Mouse (Mus musculus) midbrain, embryonic 13.5 days (tissue): ENCODE data around the gene Slc25a29. TPM values are rescaled to one million over a fixed set of nuclear protein-coding genes. Genes with fewer than 3 reads are reported as not detected.
A peak's percentile ranks its signal among the peaks of the same experiment; 100 is the strongest.

Source experiments
- ATAC-seq: fragments of 200-750 bp; cut with Nextera tagmentation; 2 replicates; pipeline ENCODE4 v1.8.0; 2017; ENCODE audit warnings: mild to moderate bottlenecking, moderate TSS enrichment, moderate library complexity
- H3K27ac ChIP-seq: fragments of 300-500 bp; sonication (generic); 2 replicates; pipeline ENCODE4 v1.5.1; 2015; ENCODE audit warnings: inconsistent platforms, mild to moderate bottlenecking, moderate library complexity
- H3K27me3 ChIP-seq: fragments of 300-500 bp; sonication (generic); 2 replicates; pipeline ENCODE4 v1.6.1; 2015; ENCODE audit warnings: mild to moderate bottlenecking, inconsistent platforms
- H3K36me3 ChIP-seq: fragments of 300-500 bp; sonication (generic); 2 replicates; pipeline ENCODE4 v1.6.1; 2015; ENCODE audit warnings: mild to moderate bottlenecking, inconsistent platforms
- H3K4me1 ChIP-seq: fragments of 300-500 bp; sonication (generic); replicated peaks from 2 replicates; pipeline ENCODE4 v1.6.1; 2015; ENCODE audit warnings: inconsistent platforms
- H3K4me2 ChIP-seq: fragments of 300-500 bp; sonication (generic); replicated peaks from 2 replicates; pipeline ENCODE4 v1.6.1; 2015; ENCODE audit warnings: moderate library complexity, mild to moderate bottlenecking, inconsistent platforms
- H3K4me3 ChIP-seq: fragments of 300-500 bp; sonication (generic); replicated peaks from 2 replicates; pipeline ENCODE4 v1.5.1; 2015; ENCODE audit warnings: mild to moderate bottlenecking, inconsistent platforms
- H3K9ac ChIP-seq: fragments of 300-500 bp; sonication (generic); replicated peaks from 2 replicates; pipeline ENCODE4 v1.6.1; 2015; ENCODE audit warnings: mild to moderate bottlenecking, inconsistent platforms
- H3K9me3 ChIP-seq: fragments of 300-500 bp; sonication (generic); 2 replicates; pipeline ENCODE4 v1.6.1; 2016; ENCODE audit warnings: mild to moderate bottlenecking, inconsistent platforms
- WGBS: fragments of 180-500 bp; shearing (Covaris S2); methylation state at CpG from one replicate; pipeline ENCODE4 v1.1.7; 2015; 5-methylcytosine and 5-hydroxymethylcytosine counted together
- polyA plus RNA-seq: library from polyadenylated mRNA; unstranded; fragments of >200 nt; fragmentation: Nextera tagmentation; extraction: Ambion mirVana; gene quantifications from 2 replicates; pipeline ENCODE4 v1.2.1, GENCODE M21; 2015

Slc25a29 gene
- polyA plus RNA-seq: 17.9 and 18.8 TPM in 2 replicates

GRCm38 (mm10) chr12:108835840-108836409 is at the start of gene Slc25a29, which contains the start of gene Slc25a47:
TSS of gene Slc25a29 (minus strand) at chr12:108835883.
TSS of gene Slc25a47 (plus strand) at chr12:108836046.
- no peaks in the 10 kb centered on the region; the same call in 1 of the 2 replicates for H3K27me3 ChIP-seq
- peak within 1 kb of the TSS; percentile 94 for H3K4me2 ChIP-seq
- peak within 1 kb of the TSS; percentile 65 for H3K4me3 ChIP-seq
- no peaks in the 10 kb centered on the region for H3K9me3 ChIP-seq
- H3K9ac ChIP-seq: peak within 1 kb of the TSS; percentile 79
- under 1% methylated on average over 52 of the region's 53 CpGs for whole genome bisulfite sequencing
- peaks cover 4% of the 10 kb centered on the region for H3K36me3 ChIP-seq
- peaks cover 54% of the 10 kb centered on the region for H3K4me1 ChIP-seq
- H3K27ac ChIP-seq: peak within 1 kb of the TSS; percentile 74
- peak; percentile 99 for ATAC-seq

DNA sequence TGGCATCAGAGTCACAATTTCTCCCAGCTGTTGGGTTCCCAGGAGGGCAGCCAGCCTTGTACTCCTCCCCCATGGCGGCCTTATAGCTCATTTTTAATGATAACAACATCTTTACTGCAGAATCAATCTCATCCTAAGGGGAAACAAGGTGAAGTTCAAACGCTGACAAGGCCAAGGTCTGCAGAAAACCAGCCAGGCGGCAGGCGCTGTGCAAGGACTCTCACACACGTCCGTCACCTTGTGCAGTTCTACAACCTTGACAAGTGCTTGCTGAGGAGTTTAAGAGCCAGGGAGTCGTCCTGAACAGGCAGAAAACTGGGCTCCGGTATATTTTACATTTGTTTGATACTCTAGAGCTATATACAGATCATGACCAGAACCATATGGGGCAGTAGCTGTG is 47.1 kb upstream of the Slc25a29 start:
- Histone ChIP-seq H3K9me3 (no peaks in the 10 kb centered on the region), H3K4me3 (no peak overlapping the region), H3K4me1 (no peaks in the 10 kb centered on the region), H3K27me3 (no peaks in the 10 kb centered on the region), H3K27ac (no peak overlapping the region), H3K36me3 (peaks cover 95% of the 10 kb centered on the region), H3K4me2 (no peak overlapping the region), H3K9ac (no peak overlapping the region)
- no peak for ATAC-seq
- whole genome bisulfite sequencing: 92% methylated on average over 8 of the region's 8 CpGs

DNA sequence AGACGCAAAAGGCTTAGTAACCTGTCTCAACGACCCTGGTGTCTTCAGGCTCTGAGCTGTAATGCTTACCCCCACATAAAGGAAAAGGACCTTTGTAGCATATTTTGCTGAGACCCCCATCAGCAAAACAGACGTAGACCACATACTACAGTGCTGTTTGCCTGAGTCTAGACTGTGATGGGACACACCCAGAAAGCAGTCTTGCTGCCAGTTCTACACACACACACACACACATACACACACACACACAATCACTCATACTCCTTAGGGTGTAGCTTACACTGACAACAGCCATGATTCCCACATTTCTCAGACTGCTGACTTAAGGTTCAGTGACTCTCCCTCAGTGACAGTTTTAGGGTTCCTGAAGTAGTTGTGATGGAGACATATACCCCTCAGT is 45.5 kb upstream of the Slc25a29 start:
- H3K27me3 ChIP-seq: no peaks in the 10 kb centered on the region
- WGBS: 88% methylated on average over 3 of the region's 3 CpGs
- H3K9me3 ChIP-seq: no peaks in the 10 kb centered on the region
- H3K36me3 ChIP-seq: peaks cover 92% of the 10 kb centered on the region
- H3K9ac ChIP-seq: no peak overlapping the region
- no peak overlapping the region for H3K4me2 ChIP-seq
- no peak overlapping the region for H3K27ac ChIP-seq
- no peaks in the 10 kb centered on the region for H3K4me1 ChIP-seq
- H3K4me3 ChIP-seq: no peak overlapping the region
- ATAC-seq: no peak

GRCm38 (mm10) chr12:108880606-108881005 is 44.9 kb upstream of the Slc25a29 start:
- no peak overlapping the region for H3K4me2 ChIP-seq
- no peaks in the 10 kb centered on the region for H3K9me3 ChIP-seq
- no peaks in the 10 kb centered on the region for H3K4me1 ChIP-seq
- no peak overlapping the region for H3K9ac ChIP-seq
- no peak overlapping the region for H3K4me3 ChIP-seq
- 98% methylated on average over 5 of the region's 5 CpGs for WGBS
- ATAC-seq: no peak
- H3K27me3 ChIP-seq: no peaks in the 10 kb centered on the region
- H3K27ac ChIP-seq: no peak overlapping the region
- peaks cover 92% of the 10 kb centered on the region for H3K36me3 ChIP-seq

DNA sequence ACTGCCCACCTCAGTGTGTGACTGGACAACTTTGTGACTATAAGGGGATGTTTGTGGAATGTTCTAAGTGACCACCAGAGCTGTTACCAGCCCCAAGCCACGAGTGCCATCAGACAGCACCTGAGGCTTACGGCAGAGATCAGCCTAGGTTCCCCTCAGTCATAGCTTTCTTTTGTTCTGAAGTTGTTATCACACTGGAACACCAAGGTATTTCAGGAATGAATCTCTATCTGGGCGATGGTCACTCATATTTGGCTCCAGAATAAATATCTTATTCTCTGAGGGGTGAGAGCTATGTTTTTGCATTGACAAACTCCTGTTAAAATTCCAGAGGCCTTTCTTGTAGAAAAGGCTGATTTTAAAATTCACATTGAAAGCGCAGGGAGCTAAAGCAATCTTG is 43.5 kb upstream of the Slc25a29 start:
- ATAC-seq: no peak
- Histone ChIP-seq H3K9me3 (no peaks in the 10 kb centered on the region), H3K36me3 (peaks cover 93% of the 10 kb centered on the region), H3K27me3 (no peaks in the 10 kb centered on the region), H3K4me3 (no peak overlapping the region), H3K4me1 (no peaks in the 10 kb centered on the region), H3K4me2 (no peak overlapping the region), H3K27ac (no peak overlapping the region), H3K9ac (no peak overlapping the region)
- WGBS: 96% methylated on average over 4 of the region's 4 CpGs

- WGBS: 87% methylated on average over 5 of the region's 5 CpGs
- H3K4me2 ChIP-seq: no peak overlapping the region
- no peaks in the 10 kb centered on the region for H3K27me3 ChIP-seq
- no peaks in the 10 kb centered on the region for H3K9me3 ChIP-seq
- no peak for ATAC-seq
- no peak overlapping the region for H3K9ac ChIP-seq
- H3K4me1 ChIP-seq: no peaks in the 10 kb centered on the region
- H3K36me3 ChIP-seq: peaks cover 90% of the 10 kb centered on the region
- H3K4me3 ChIP-seq: no peak overlapping the region
- H3K27ac ChIP-seq: no peak overlapping the region
Observed at GRCm38 (mm10) chr12:108873122-108873521, 37.4 kb upstream of the Slc25a29 start.

- H3K36me3 ChIP-seq: peaks cover 94% of the 10 kb centered on the region
- no peaks in the 10 kb centered on the region for H3K9me3 ChIP-seq
- H3K27ac ChIP-seq: no peak overlapping the region
- no peak overlapping the region for H3K4me3 ChIP-seq
- ATAC-seq: no peak
- WGBS: 77% methylated on average over 2 of the region's 2 CpGs
- H3K4me2 ChIP-seq: no peak overlapping the region
- no peaks in the 10 kb centered on the region for H3K4me1 ChIP-seq
- no peaks in the 10 kb centered on the region for H3K27me3 ChIP-seq
- H3K9ac ChIP-seq: no peak overlapping the region
Observed at GRCm38 (mm10) chr12:108869575-108869974, 33.9 kb upstream of the Slc25a29 start.

DNA sequence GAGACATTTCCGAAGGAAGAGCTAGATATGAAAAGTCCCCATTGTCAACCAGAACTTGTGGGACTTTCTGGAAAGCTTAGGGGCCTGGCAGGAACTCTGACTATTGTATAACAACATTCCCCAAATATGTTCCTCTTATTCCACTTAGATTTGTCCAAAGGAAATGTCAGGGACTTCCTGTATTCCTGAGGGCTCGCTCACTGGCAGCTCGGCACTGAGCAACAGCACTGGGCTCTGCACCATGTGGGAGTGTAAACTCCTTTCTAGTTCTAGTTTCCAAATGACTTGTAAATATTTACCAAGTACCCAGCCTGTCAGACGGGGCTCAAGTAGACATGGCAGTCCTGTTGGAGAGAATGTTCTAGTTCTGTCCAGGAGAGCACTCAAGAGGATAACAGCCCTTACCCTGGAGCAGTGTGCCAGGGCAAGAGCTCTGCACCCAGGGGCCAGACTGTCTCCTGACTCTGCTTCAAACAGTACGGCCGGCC is 29.4 kb upstream of the Slc25a29 start:
- Histone ChIP-seq H3K4me3 (no peak overlapping the region), H3K27me3 (no peaks in the 10 kb centered on the region), H3K9me3 (no peaks in the 10 kb centered on the region), H3K4me2 (no peak overlapping the region), H3K36me3 (peaks cover 100% of the 10 kb centered on the region), H3K27ac (no peak overlapping the region), H3K9ac (no peak overlapping the region), H3K4me1 (no peaks in the 10 kb centered on the region)
- ATAC-seq: no peak
- WGBS: 91% methylated on average over 6 of the region's 6 CpGs

GRCm38 (mm10) chr12:108858486-108858885 is 22.8 kb upstream of the Slc25a29 start:
- H3K9ac ChIP-seq: no peak overlapping the region
- 87% methylated on average over 5 of the region's 5 CpGs for WGBS

GRCm38 (mm10) chr12:108857589-108858184 is 22.0 kb upstream of the Slc25a29 start:
- no peaks in the 10 kb centered on the region for H3K27me3 ChIP-seq
- no peaks in the 10 kb centered on the region for H3K4me1 ChIP-seq
- 92% methylated on average over 7 of the region's 7 CpGs for WGBS
- H3K9ac ChIP-seq: no peak overlapping the region
- H3K4me2 ChIP-seq: no peak overlapping the region
- H3K4me3 ChIP-seq: no peak overlapping the region
- peaks cover 56% of the 10 kb centered on the region for H3K36me3 ChIP-seq
- H3K27ac ChIP-seq: no peak overlapping the region; the same call in 1 of the 2 replicates
- no peaks in the 10 kb centered on the region for H3K9me3 ChIP-seq
- no peak for ATAC-seq

More at GRCm38 (mm10) chr12:108858486-108858885, 22.8 kb upstream of the Slc25a29 start:
- ATAC-seq: no peak
- Histone ChIP-seq H3K27ac (no peak overlapping the region), H3K4me3 (no peak overlapping the region), H3K4me2 (no peak overlapping the region), H3K27me3 (no peaks in the 10 kb centered on the region), H3K36me3 (peaks cover 64% of the 10 kb centered on the region), H3K4me1 (no peaks in the 10 kb centered on the region), H3K9me3 (no peaks in the 10 kb centered on the region)

- H3K27me3 ChIP-seq: no peaks in the 10 kb centered on the region
- H3K4me3 ChIP-seq: no peak overlapping the region
- no peak overlapping the region for H3K27ac ChIP-seq
- no peak overlapping the region for H3K4me2 ChIP-seq
- no peak overlapping the region for H3K9ac ChIP-seq
- no peaks in the 10 kb centered on the region for H3K9me3 ChIP-seq
- H3K36me3 ChIP-seq: peaks cover 50% of the 10 kb centered on the region
- 87% methylated on average over 7 of the region's 7 CpGs for WGBS
- H3K4me1 ChIP-seq: no peaks in the 10 kb centered on the region
- no peak for ATAC-seq
Observed at GRCm38 (mm10) chr12:108857109-108857508, 21.4 kb upstream of the Slc25a29 start.

GRCm38 (mm10) chr12:108856186-108856585 is 20.5 kb upstream of the Slc25a29 start:
- 88% methylated on average over 8 of the region's 8 CpGs for WGBS
- no peaks in the 10 kb centered on the region for H3K9me3 ChIP-seq
- no peak overlapping the region for H3K4me3 ChIP-seq
- H3K27me3 ChIP-seq: no peaks in the 10 kb centered on the region
- 0 out of 2 replicates have a peak, but pooled peaks cover 3% of the 10 kb centered on the region for H3K4me1 ChIP-seq
- no peak for ATAC-seq
- H3K9ac ChIP-seq: no peak overlapping the region
- H3K36me3 ChIP-seq: peaks cover 41% of the 10 kb centered on the region
- H3K4me2 ChIP-seq: no peak overlapping the region
- no peak overlapping the region for H3K27ac ChIP-seq
